Mouse (Mus musculus) intestine, embryonic 16.5 days (tissue): Measurements from ENCODE around the gene Phykpl. TPM values are rescaled to one million over a fixed set of nuclear protein-coding genes. Genes with fewer than 3 reads are reported as not detected.
"Not testable (repeated sequence)": the region's sequence is repeated elsewhere in the genome, so short reads cannot be mapped to it uniquely, and the experiment has no call there.

ENCODE experiments used
- ATAC-seq: fragments of 200-750 bp; cut with Nextera tagmentation; 2 replicates; pipeline ENCODE4 v1.8.0; 2017; ENCODE audit warnings: moderate TSS enrichment, moderate library complexity
- H3K27ac ChIP-seq: fragments of 300-500 bp; sonication (generic); 2 replicates; pipeline ENCODE4 v1.5.1; 2014; ENCODE audit warnings: mild to moderate bottlenecking, low read length
- H3K27me3 ChIP-seq: fragments of 300-500 bp; sonication (generic); replicated peaks from 2 replicates; pipeline ENCODE4 v1.6.1; 2014; ENCODE audit warnings: low read length, control low read depth, mixed read lengths; ENCODE audit not compliant: control insufficient read depth, insufficient read depth
- H3K36me3 ChIP-seq: fragments of 300-500 bp; sonication (generic); 2 replicates; pipeline ENCODE4 v1.6.1; 2014; ENCODE audit warnings: low read length, control low read depth; ENCODE audit not compliant: control insufficient read depth, insufficient read depth
- H3K4me1 ChIP-seq: fragments of 300-500 bp; sonication (generic); 2 replicates; pipeline ENCODE4 v1.6.1; 2014; ENCODE audit warnings: low read length, control low read depth, mixed read lengths; ENCODE audit not compliant: control insufficient read depth, insufficient read depth
- H3K4me2 ChIP-seq: fragments of 300-500 bp; sonication (generic); 2 replicates; pipeline ENCODE4 v1.6.1; 2014; ENCODE audit warnings: low read depth, low read length, control low read depth
- H3K4me3 ChIP-seq: fragments of 300-500 bp; sonication (generic); 2 replicates; pipeline ENCODE4 v1.5.1; 2014; ENCODE audit warnings: mild to moderate bottlenecking, low read length
- H3K9ac ChIP-seq: fragments of 300-500 bp; sonication (generic); 2 replicates; pipeline ENCODE4 v1.6.1; 2014; ENCODE audit warnings: low read depth, low read length
- H3K9me3 ChIP-seq: fragments of 300-500 bp; sonication (generic); 2 replicates; pipeline ENCODE4 v1.6.1; 2016; ENCODE audit warnings: low read length, control low read depth; ENCODE audit not compliant: control insufficient read depth
- WGBS: fragments of 180-500 bp; shearing (Covaris S2); extraction: QIAGEN DNeasy Blood & Tissue Kit; methylation state at CpG from one replicate; pipeline ENCODE4 v1.1.7; 2014; 5-methylcytosine and 5-hydroxymethylcytosine counted together
- polyA plus RNA-seq: library from polyadenylated mRNA; unstranded; fragments of >200 nt; fragmentation: Nextera tagmentation; extraction: Ambion mirVana; gene quantifications from 2 replicates; pipeline ENCODE4 v1.2.1, GENCODE M21; 2015

Phykpl gene
- polyA plus RNA-seq, 1 experiment from 2014 or later = 20.9 TPM

- Histone ChIP-seq H3K4me1 (peaks cover 32% of the 10 kb centered on the region), H3K9me3 (no peaks in the 10 kb centered on the region), H3K27me3 (no peaks in the 10 kb centered on the region), H3K4me2 (peak overlapping the region; percentile 82), H3K9ac (peak overlapping the region; percentile 77), H3K27ac (peak overlapping the region; percentile 88), H3K36me3 (peaks cover 16% of the 10 kb centered on the region), H3K4me3 (peak overlapping the region; percentile 94)
- WGBS = 7% methylated on average over 15 of the region's 15 CpGs
- peak; percentile 57 for ATAC-seq
These were observed 22.7 kb downstream of the Phykpl start for GRCm38 (mm10) chr11:51607096-51607738.

- Histone ChIP-seq H3K4me1 (peaks cover 20% of the 10 kb centered on the region), H3K4me3 (no peak overlapping the region), H3K9ac (no peak overlapping the region), H3K27ac (peak overlapping the region; percentile 47; the same call in 1 of the 2 replicates), H3K36me3 (peaks cover 5% of the 10 kb centered on the region), H3K9me3 (no peaks in the 10 kb centered on the region), H3K4me2 (no peak overlapping the region), H3K27me3 (no peaks in the 10 kb centered on the region)
- no peak for ATAC-seq
- 65% methylated on average over 3 of the region's 3 CpGs for WGBS
These were observed 24.8 kb downstream of the Phykpl start for GRCm38 (mm10) chr11:51609266-51609909.

DNA sequence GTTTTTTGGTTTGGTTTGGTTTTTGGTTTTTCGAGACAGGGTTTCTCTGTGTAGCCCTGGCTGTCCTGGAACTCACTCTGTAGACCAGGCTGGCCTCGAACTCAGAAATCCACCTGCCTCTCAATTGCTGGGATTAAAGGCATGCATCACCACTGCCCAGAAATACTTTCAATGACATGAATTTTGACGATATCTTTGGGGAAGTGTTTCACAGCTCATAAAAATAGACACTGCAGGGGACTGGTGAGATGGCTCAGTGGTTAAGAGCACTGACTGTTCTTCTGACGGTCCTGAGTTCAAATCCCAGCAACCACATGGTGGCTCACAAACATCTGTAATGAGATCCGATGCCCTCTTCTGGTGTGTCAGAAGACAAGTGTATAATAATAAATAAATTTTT lies 25.4 kb downstream of the Phykpl start:
- WGBS = 85% methylated on average over 5 of the region's 5 CpGs
- H3K9me3 ChIP-seq, ATAC-seq: not testable (repeated sequence)

DNA sequence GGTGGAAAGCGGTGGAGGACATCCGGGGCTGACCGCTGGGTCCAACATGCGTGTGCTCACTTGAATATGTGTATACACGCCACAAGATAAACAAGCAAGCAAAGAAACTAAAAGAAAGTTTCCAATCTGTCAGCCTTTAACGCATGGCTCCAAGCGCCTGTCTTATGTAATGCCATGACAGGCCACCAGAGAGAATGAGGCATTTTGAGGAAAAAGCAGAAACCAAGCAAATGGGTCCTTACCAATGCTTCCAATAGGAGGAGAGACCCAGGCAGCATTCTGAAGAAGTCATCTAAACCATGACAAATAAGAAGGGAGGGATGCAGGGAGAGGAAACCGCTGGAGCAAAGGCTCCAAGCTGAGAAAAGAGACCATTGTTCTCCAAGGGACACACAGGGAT lies 29.7 kb downstream of the Phykpl start:
- Histone ChIP-seq H3K4me1 (peaks cover 17% of the 10 kb centered on the region), H3K4me2 (no peak overlapping the region), H3K27ac (peak overlapping the region; percentile 96), H3K9ac (0 out of 2 replicates have a peak overlapping the region, but pooled peaks have one; percentile 78), H3K4me3 (no peak overlapping the region), H3K36me3 (no peaks in the 10 kb centered on the region), H3K9me3 (no peaks in the 10 kb centered on the region), H3K27me3 (no peaks in the 10 kb centered on the region)
- 73% methylated on average over 8 of the region's 8 CpGs for WGBS
- no peak for ATAC-seq

More for the DNA sequence above, 25.4 kb downstream of the Phykpl start:
- not testable (repeated sequence) for H3K27me3 ChIP-seq, H3K4me2 ChIP-seq, H3K9ac ChIP-seq, H3K27ac ChIP-seq, H3K36me3 ChIP-seq, H3K4me3 ChIP-seq
- H3K4me1 ChIP-seq = peaks cover 20% of the 10 kb centered on the region

DNA sequence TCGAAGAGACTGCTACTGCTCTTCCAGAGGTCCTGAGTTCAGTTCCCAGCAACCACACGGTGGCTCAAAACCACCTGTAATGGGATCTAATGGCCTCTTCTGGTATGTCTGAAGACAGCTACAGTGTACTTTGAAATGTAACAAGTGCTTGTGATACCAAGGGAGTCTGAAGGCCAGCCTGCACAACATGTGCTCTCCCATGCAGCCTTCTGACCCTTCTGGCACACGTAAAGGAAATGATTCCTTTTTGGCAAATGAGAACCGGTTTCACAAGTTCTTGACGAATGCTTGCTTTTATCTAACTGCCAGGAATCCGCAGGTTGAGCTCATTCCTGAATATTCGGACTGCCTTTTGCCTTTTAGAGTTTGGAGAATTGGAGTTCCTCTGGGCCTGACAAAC lies 30.6 kb downstream of the Phykpl start:
- Histone ChIP-seq H3K27me3 (no peaks in the 10 kb centered on the region), H3K9me3 (no peaks in the 10 kb centered on the region), H3K4me2 (peak overlapping the region; percentile 74), H3K27ac (peak overlapping the region; percentile 96), H3K4me3 (peak overlapping the region; percentile 49), H3K4me1 (peaks cover 15% of the 10 kb centered on the region), H3K36me3 (no peaks in the 10 kb centered on the region), H3K9ac (peak overlapping the region; percentile 78)
- WGBS = 24% methylated on average over 7 of the region's 7 CpGs
- ATAC-seq = peak; percentile 65

DNA sequence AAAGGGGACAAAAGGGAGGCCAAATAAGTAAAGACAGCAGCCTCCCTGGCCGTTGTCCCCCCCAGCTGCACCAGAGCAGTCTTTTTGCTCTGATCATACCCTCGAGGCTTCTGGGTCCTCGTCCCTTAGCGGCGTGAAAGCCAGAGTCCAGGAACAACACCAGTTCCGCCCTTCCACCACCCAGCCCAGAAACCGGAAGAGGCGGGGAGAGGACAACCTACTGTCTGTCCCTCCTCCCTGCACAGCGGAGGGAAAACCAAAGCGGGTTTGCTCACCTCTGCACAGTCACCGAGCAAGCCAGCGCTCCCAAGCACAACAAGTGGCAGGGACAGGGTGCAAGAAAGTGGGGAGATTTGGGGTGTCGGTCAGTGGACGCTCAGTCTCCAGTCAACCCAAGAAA lies 31.0 kb downstream of the Phykpl start:
- ATAC-seq = peak; percentile 85
- no peaks in the 10 kb centered on the region for H3K36me3 ChIP-seq
- WGBS = 2% methylated on average over 14 of the region's 14 CpGs
- H3K9ac ChIP-seq = peak overlapping the region; percentile 78
- H3K9me3 ChIP-seq = no peaks in the 10 kb centered on the region
- H3K27me3 ChIP-seq = no peaks in the 10 kb centered on the region
- H3K4me1 ChIP-seq = peaks cover 19% of the 10 kb centered on the region
- peak overlapping the region; percentile 96 for H3K27ac ChIP-seq
- peak overlapping the region; percentile 49 for H3K4me3 ChIP-seq
- peak overlapping the region; percentile 74 for H3K4me2 ChIP-seq

GRCm38 (mm10) chr11:51616113-51616512 lies 31.6 kb downstream of the Phykpl start:
- WGBS = 91% methylated on average over 7 of the region's 7 CpGs
- Histone ChIP-seq H3K4me2 (peak overlapping the region; percentile 74), H3K27ac (peak overlapping the region; percentile 96), H3K9ac (peak overlapping the region; percentile 78; the same call in 1 of the 2 replicates), H3K4me1 (peaks cover 24% of the 10 kb centered on the region)
- not testable (repeated sequence) for H3K36me3 ChIP-seq, ATAC-seq, H3K9me3 ChIP-seq, H3K27me3 ChIP-seq, H3K4me3 ChIP-seq

DNA sequence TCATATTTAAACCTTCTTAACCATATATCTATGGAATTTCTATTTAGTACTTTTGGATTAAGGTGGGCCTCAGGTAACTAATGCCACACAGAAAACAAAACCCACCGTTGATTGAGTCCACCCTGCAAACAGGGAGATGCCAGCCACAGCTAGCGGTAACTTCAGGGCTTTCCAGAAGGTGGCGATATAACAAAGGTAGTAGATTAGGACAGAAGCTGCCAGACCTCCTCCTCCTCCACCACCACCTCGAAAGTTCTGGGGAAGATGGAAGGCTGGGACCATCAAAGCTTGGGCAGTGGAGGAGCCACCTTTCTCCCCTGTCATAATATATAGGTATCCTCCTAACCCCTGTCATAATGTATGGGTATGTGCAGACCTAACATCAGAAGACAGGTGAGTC lies 33.1 kb downstream of the Phykpl start:
- no peaks in the 10 kb centered on the region for H3K36me3 ChIP-seq
- H3K27ac ChIP-seq = no peak overlapping the region
- H3K9ac ChIP-seq = no peak overlapping the region
- H3K4me2 ChIP-seq = no peak overlapping the region
- no peak overlapping the region for H3K4me3 ChIP-seq
- H3K9me3 ChIP-seq = no peaks in the 10 kb centered on the region
- WGBS = 4% methylated on average over 4 of the region's 4 CpGs
- H3K27me3 ChIP-seq = no peaks in the 10 kb centered on the region
- no peak for ATAC-seq
- peaks cover 31% of the 10 kb centered on the region for H3K4me1 ChIP-seq

GRCm38 (mm10) chr11:51618894-51619408 lies 34.4 kb downstream of the Phykpl start:
- peak; percentile 36 for ATAC-seq
- WGBS = 51% methylated on average over 8 of the region's 8 CpGs
- Histone ChIP-seq H3K27me3 (no peaks in the 10 kb centered on the region), H3K4me1 (peaks cover 31% of the 10 kb centered on the region), H3K9me3 (no peaks in the 10 kb centered on the region), H3K4me2 (peak overlapping the region; percentile 37), H3K36me3 (peaks cover 11% of the 10 kb centered on the region; the same call in 1 of the 2 replicates), H3K9ac (0 out of 2 replicates have a peak overlapping the region, but pooled peaks have one; percentile 10), H3K4me3 (peak overlapping the region; percentile 70), H3K27ac (no peak overlapping the region; the same call in 1 of the 2 replicates)
